Mouse (Mus musculus) heart, embryonic 10.5 days (tissue): ENCODE measurements around the gene Sez6. TPM values are rescaled to one million over a fixed set of nuclear protein-coding genes. Genes with fewer than 3 reads are reported as not detected.

Experiments used
- DNase-seq: peaks from one replicate; pipeline ENCODE4 v3.0.0-alpha.2; 2017; ENCODE audit warnings: low spot score
- H3K27ac ChIP-seq: fragments of 300-500 bp; sonication (generic); 2 replicates; pipeline ENCODE4 v1.5.1; 2016; ENCODE audit warnings: mild to moderate bottlenecking
- H3K27me3 ChIP-seq: fragments of 300-500 bp; sonication (generic); 2 replicates; pipeline ENCODE4 v1.6.1; 2016; ENCODE audit warnings: mild to moderate bottlenecking; ENCODE audit not compliant: poor library complexity, insufficient read depth, severe bottlenecking
- H3K36me3 ChIP-seq: fragments of 300-500 bp; sonication (generic); 2 replicates; pipeline ENCODE4 v1.6.1; 2016; ENCODE audit warnings: mild to moderate bottlenecking, moderate library complexity
- H3K4me1 ChIP-seq: fragments of 300-500 bp; sonication (generic); 2 replicates; pipeline ENCODE4 v1.6.1; 2016; ENCODE audit warnings: mild to moderate bottlenecking
- H3K4me3 ChIP-seq: fragments of 300-500 bp; sonication (generic); 2 replicates; pipeline ENCODE4 v1.5.1; 2016; ENCODE audit warnings: mild to moderate bottlenecking, moderate library complexity
- H3K9me3 ChIP-seq: fragments of 300-500 bp; sonication (generic); 2 replicates; pipeline ENCODE4 v1.6.1; 2016; ENCODE audit warnings: mild to moderate bottlenecking, moderate library complexity
- WGBS: fragments of 180-500 bp; shearing (Covaris S2); methylation state at CpG from one replicate; pipeline ENCODE4 v1.1.7; 2016; 5-methylcytosine and 5-hydroxymethylcytosine counted together
- polyA plus RNA-seq: library from polyadenylated mRNA; unstranded; fragments of >200 nt; fragmentation: Nextera tagmentation; extraction: Ambion mirVana; gene quantifications from 2 replicates; pipeline ENCODE4 v1.2.1, GENCODE M21; 2016

The Sez6 gene
- polyA plus RNA-seq, 1 experiment from 2014 or later: 0.30 TPM

DNA sequence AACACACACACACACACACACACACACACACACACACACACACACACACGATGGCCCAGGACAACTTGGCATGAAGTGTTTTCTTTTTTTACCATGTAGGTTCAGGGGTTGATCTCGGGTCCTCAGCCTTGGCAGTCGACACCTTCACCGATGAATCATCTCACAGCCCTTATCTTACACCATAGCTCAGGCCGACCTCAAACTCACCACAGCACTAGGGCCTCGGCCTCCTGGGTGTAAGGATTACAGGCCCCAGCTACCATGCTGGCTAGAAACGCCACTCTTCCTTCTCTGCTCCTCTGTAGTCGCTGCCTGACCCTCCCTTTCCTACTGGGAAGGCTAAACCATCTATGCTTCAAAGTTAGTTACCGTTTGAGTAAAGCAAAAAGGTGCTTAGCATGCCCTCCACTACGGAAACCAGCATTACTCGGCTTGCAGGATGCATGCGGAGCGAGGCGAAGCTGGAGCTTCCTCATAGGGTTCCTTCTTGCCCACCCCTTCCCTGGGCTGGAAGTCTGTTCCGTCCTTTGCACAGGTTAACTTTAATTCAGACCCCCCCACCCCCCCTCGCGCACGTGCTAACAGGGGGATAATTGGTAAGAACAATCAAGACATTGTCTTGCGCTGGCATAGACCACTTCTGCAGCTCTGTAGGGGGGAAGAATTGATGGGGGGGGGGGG, 34.0 kb downstream of the Sez6 start:
- H3K4me1 ChIP-seq: peaks cover 41% of the 10 kb centered on the region
- H3K4me3 ChIP-seq: no peak overlapping the region
- no peak for DNase-seq
- no peaks in the 10 kb centered on the region for H3K9me3 ChIP-seq
- H3K27me3 ChIP-seq: peaks cover 64% of the 10 kb centered on the region
- no peak overlapping the region for H3K27ac ChIP-seq
- WGBS: 16% methylated on average over 19 of the region's 19 CpGs
- no peaks in the 10 kb centered on the region for H3K36me3 ChIP-seq

DNA sequence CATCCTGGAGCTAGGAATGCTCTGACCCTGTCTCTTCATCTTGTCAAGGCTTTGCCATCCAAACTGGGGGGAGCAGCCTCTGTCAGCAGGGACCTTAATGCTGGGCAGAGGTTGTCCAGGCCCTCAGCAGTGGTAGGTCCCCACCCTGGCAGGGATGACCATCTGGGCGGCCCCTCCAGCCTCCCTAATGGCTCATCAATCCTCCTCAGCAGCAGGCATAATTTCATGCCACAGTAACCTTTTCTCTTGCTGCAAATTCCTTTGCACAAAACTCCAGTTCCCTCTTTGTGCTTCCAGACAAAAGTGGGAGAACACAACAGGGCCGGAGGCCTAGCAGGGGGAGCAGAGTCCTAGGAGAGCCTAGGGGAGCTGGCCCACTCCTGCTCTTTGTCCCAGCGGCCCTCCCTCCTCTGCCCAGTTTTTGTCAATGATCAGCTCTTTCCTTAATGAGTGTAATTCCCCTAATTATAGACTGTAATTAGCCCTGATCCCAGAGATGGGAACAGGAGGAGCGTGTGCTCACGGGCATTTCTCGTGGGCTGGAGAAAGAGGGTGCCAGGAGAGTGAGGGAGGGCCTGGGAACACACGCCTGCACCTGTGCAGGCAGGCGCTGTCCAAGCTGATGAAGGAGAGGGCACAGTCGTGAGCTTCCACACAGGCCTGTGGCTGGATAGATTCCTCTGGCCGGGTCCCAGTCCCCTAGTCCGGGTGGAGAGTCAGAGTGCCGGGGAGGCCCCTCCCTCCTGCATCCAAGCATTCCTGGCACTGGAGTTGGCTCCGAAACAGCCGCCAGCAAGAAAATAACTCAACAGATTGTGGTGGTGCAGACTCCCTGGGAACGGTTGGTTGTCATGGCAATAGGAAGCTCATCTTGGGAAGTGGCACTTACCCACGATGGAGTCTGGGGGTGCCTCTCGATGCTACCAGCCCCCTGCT, 34.8 kb downstream of the Sez6 start:
- Histone ChIP-seq H3K27ac (no peak overlapping the region), H3K4me3 (no peak overlapping the region), H3K4me1 (peaks cover 34% of the 10 kb centered on the region), H3K9me3 (no peaks in the 10 kb centered on the region), H3K27me3 (peaks cover 58% of the 10 kb centered on the region), H3K36me3 (no peaks in the 10 kb centered on the region)
- WGBS: 32% methylated on average over 17 of the region's 17 CpGs
- no peak for DNase-seq

DNA sequence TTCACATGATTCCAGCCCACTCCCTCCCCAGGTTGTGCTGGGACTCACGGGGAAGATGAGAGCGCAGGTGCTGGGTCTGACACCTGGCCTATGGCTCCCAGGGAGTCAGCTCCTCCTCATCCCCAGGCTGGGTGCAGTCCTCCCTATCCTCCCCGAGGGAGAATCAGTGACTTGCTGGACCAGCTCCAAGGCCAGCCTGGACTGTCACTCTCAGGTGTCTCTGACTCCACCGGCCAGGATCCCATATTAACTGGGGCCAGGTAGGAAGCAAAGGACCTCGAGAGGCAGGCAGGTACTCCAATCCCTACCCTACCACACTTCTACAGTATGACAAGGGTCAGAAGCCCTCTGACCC, 35.4 kb downstream of the Sez6 start:
- Histone ChIP-seq H3K4me1 (peaks cover 28% of the 10 kb centered on the region), H3K36me3 (no peaks in the 10 kb centered on the region), H3K9me3 (no peaks in the 10 kb centered on the region), H3K27me3 (peaks cover 52% of the 10 kb centered on the region), H3K4me3 (no peak overlapping the region), H3K27ac (no peak overlapping the region)
- DNase-seq: no peak
- WGBS: 53% methylated on average over 5 of the region's 5 CpGs

DNA sequence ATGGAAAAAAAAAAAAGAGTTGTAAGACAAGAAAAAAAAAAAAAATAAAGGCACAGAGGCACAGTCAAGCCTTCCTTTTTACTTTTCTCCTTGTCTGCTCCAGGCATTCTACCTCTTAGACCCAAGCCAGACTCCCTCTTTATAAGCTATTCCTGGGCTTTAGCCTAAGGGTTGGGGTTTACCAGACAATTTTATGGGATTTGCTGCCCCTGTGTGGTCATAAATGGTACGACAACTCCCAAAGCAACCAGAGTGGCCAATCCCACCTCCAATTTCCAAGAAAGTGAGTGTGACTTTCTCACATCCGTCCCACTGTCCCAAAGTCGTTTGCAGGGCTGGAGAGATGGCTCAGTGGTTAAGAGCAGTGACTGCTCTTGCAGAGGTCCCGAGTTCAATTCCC, 36.5 kb downstream of the Sez6 start:
- under 1% methylated on average over 4 of the region's 4 CpGs for WGBS
- Histone ChIP-seq H3K27me3 (peaks cover 43% of the 10 kb centered on the region), H3K27ac (no peak overlapping the region), H3K36me3 (no peaks in the 10 kb centered on the region), H3K4me3 (no peak overlapping the region), H3K4me1 (peaks cover 23% of the 10 kb centered on the region), H3K9me3 (no peaks in the 10 kb centered on the region)
- DNase-seq: no peak

DNA sequence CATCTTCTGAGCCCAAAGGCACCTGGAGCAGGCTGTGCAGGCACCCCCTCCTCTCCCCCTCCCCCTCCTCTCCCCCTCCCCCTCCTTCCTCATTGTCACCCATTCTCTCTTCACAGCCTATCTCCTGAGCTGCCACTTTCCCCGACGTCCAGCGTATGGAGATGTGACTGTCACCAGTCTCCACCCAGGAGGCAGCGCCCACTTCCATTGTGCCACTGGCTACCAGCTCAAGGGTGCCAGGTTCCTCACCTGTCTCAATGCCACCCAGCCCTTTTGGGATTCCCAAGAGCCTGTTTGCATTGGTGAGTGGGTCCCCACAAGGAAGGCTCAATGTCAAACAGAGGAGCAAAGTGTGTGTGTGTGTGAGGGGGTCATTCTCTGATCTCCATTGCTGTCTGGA, 38.2 kb downstream of the Sez6 start:
- WGBS: 50% methylated on average over 4 of the region's 4 CpGs
- H3K27me3 ChIP-seq: peaks cover 54% of the 10 kb centered on the region
- H3K36me3 ChIP-seq: no peaks in the 10 kb centered on the region
- H3K4me3 ChIP-seq: no peak overlapping the region
- H3K27ac ChIP-seq: no peak overlapping the region
- peaks cover 19% of the 10 kb centered on the region for H3K4me1 ChIP-seq
- no peaks in the 10 kb centered on the region for H3K9me3 ChIP-seq
- DNase-seq: no peak

DNA sequence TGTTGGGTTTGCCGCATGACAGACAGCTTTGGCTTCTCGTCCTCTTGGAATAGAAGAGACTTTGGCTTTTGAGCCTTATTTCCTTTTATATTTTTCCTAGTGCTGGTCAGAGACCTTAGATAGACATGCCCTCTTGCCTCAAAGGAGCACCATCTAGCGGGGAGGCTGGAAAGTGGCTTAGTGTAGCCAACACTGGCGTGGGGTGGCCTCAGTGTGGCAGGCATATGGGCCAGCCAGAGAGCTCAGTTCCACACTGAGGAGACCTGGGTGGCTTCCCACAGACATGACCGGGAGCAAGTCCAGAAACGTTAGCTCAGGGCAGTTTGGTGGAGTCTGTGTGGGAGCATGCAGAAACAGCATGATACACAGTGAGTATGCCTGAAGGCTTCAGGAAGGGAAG, 40.1 kb downstream of the Sez6 start:
- H3K4me1 ChIP-seq: peaks cover 9% of the 10 kb centered on the region
- no peaks in the 10 kb centered on the region for H3K9me3 ChIP-seq
- H3K36me3 ChIP-seq: no peaks in the 10 kb centered on the region
- peaks cover 60% of the 10 kb centered on the region for H3K27me3 ChIP-seq
- H3K4me3 ChIP-seq: no peak overlapping the region
- WGBS: 79% methylated on average over 6 of the region's 6 CpGs
- H3K27ac ChIP-seq: no peak overlapping the region
- DNase-seq: no peak

DNA sequence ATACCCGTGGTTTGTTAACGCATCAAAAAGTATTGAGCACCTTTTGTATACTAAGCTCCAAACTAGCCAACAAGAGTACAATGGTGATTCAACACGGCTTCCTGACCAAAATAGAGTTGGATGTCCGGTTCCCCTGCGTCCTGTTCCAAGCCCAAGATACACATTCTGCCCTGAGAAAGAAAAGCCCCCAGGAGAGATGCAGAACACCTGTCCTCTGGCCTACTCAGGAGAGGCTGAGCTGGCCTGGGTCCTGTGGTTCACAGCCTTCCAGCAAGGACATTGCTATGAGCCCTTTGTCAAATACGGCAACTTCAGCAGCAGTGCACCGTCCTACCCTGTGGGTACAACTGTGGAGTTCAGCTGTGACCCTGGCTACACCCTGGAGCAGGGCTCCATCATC, 42.9 kb downstream of the Sez6 start:
- no peak overlapping the region for H3K4me3 ChIP-seq
- no peak for DNase-seq
- peaks cover 5% of the 10 kb centered on the region; the same call in 1 of the 2 replicates for H3K4me1 ChIP-seq
- H3K9me3 ChIP-seq: no peaks in the 10 kb centered on the region
- no peak overlapping the region for H3K27ac ChIP-seq
- H3K36me3 ChIP-seq: no peaks in the 10 kb centered on the region
- 81% methylated on average over 7 of the region's 7 CpGs for WGBS
- peaks cover 72% of the 10 kb centered on the region for H3K27me3 ChIP-seq

DNA sequence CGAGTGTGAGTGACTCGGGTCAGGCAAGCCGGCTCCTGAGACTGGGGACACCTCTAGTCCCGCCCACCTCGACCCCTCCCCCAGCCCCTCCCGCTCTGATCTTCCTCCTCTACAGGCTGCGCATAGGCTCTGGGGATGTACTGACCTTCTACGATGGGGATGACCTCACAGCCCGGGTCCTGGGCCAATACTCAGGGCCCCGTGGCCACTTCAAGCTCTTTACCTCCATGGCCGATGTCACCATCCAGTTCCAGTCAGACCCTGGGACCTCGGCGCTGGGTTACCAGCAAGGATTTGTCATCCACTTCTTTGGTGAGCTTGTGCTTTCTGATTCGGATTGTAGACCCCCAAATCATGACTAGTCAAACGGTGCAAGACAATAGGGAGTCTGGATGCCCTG, 43.7 kb downstream of the Sez6 start:
- Histone ChIP-seq H3K4me3 (no peak overlapping the region), H3K27ac (no peak overlapping the region), H3K9me3 (no peaks in the 10 kb centered on the region), H3K27me3 (peaks cover 72% of the 10 kb centered on the region), H3K4me1 (peaks cover 5% of the 10 kb centered on the region; the same call in 1 of the 2 replicates), H3K36me3 (no peaks in the 10 kb centered on the region)
- DNase-seq: no peak
- WGBS: 34% methylated on average over 15 of the region's 15 CpGs

DNA sequence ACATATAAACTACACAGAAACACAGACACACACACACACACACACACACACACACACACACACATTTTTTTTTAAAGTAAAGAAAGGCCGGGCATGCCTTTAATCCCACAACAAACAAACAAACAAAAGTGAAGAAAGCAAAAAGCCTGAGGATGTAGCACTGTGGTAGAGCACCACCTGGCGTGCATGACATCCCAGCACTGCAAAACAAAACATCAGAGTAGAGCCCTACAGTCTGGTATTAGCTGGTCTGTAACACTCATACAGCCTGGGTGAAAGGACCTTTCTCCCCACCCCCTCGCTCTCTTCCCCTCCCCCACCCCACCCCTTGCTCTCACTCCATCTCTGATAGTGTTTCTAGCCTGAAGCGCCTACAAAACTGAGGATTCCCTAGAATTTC, 45.3 kb downstream of the Sez6 start:
- 25% methylated on average over 4 of the region's 4 CpGs for WGBS
- no peak overlapping the region for H3K27ac ChIP-seq
- peaks cover 68% of the 10 kb centered on the region for H3K27me3 ChIP-seq

DNA sequence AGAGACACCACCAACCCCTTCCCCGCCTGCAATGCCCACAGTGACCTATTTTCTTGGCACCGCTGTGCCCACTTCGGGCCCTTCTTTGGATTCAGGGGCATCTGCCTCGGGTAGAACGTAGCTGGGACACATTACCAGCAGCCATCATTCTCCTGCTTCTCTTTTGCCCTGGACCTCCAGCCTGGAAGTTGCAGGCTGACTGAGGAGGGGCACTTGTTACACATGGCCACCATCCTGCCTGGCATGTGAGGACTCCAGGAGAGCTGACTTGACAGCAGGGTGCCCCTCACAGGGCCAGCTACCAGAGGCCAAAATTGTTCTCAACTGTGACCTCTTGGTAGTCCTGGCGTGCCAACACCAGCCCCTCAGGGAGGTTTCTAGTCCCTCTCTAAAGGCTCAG, 47.6 kb downstream of the Sez6 start:
- no peak overlapping the region for H3K27ac ChIP-seq
- no peak for DNase-seq

More for the DNA sequence above, 45.3 kb downstream of the Sez6 start:
- H3K9me3 ChIP-seq: no peaks in the 10 kb centered on the region
- peaks cover 5% of the 10 kb centered on the region for H3K4me1 ChIP-seq
- DNase-seq: no peak
- no peaks in the 10 kb centered on the region for H3K36me3 ChIP-seq
- H3K4me3 ChIP-seq: no peak overlapping the region

DNA sequence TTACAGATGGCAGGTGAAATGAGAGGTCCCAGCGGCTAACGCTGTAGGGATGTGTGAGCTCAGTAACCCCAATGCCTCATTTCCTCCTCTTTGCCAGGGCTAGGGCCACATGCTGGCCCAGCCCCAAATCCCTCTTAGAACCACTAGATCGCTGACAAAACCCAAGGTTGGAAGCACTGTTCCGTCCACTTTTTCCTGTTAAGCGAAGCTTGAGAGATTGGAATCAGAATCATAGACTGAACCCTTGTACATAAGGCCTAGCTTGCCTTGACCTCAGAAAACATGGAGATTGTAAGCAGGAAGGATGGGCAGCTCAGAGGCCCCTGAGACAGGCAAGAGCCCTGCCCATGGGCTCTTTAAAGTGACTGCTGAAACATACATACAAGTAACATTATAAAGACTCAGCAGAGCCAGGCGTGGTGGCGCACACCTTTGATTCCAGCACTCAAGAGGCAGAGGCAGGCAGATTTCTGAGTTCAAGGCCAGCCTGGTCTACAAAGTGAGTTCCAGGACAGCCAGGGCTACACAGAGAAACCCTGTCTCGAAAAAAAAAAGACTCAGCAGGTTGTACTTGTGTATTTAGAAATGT, 48.7 kb downstream of the Sez6 start:
- H3K36me3 ChIP-seq: peaks cover 7% of the 10 kb centered on the region; the same call in 1 of the 2 replicates
- no peak overlapping the region for H3K27ac ChIP-seq
- peaks cover 46% of the 10 kb centered on the region for H3K27me3 ChIP-seq
- 75% methylated on average over 8 of the region's 8 CpGs for WGBS
- H3K9me3 ChIP-seq: no peaks in the 10 kb centered on the region
- DNase-seq: no peak
- H3K4me3 ChIP-seq: no peak overlapping the region
- H3K4me1 ChIP-seq: peaks cover 3% of the 10 kb centered on the region

More for the DNA sequence above, 47.6 kb downstream of the Sez6 start:
- 79% methylated on average over 6 of the region's 6 CpGs for WGBS
- Histone ChIP-seq H3K27me3 (peaks cover 58% of the 10 kb centered on the region), H3K4me1 (peaks cover 5% of the 10 kb centered on the region), H3K36me3 (no peaks in the 10 kb centered on the region), H3K9me3 (no peaks in the 10 kb centered on the region), H3K4me3 (no peak overlapping the region)

DNA sequence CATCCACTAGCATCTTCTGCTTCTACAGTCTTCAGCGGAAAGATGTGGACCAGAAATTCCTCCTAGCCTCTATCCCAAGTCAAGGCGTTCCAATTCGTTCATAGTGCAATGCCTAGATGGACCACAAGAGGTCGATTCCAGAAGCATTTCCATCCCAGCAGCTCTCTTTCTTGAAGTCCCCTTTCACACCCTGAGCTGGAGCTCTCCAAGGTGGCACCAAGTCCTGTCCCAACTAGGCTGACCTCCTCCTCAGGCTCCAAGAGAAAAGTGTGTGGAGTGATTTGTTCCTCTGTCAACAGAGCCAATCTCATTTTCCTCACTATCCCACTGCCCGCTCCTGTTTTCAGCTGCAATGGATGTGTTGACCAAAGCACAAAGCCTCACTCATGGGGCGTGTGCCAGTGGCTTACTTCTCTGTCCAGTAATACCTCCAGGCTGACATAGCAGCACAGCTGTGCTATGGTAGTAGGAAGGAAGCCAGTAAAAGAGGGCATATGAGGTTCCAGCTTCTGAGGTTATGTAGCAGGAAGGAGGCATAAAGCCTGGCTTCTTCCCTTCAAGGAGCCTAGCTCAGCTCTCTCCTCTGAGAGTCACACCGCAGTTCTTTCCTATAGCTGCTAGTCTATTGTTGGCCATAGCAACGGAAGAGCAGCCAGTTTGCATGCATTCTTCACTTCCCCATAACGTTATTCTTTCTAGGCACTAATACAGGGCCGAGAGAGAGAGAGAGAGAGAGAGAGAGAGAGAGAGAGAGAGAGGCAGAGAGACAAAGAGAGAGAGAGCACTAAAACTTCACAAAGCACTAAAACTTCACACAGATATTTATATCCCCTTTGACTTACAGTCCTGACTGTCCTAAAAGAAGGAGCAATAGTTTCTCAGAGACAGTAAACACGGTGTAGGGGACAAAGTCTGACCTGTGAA, 49.9 kb downstream of the Sez6 start:
- WGBS: 32% methylated on average over 11 of the region's 11 CpGs
- H3K4me3 ChIP-seq: no peak overlapping the region; the same call in 1 of the 2 replicates

More for the DNA sequence above, 49.9 kb downstream of the Sez6 start:
- H3K36me3 ChIP-seq: peaks cover 10% of the 10 kb centered on the region; the same call in 1 of the 2 replicates
- peaks cover 34% of the 10 kb centered on the region for H3K27me3 ChIP-seq
- H3K27ac ChIP-seq: no peak overlapping the region
- H3K4me1 ChIP-seq: peaks cover 15% of the 10 kb centered on the region
- DNase-seq: no peak
- no peaks in the 10 kb centered on the region for H3K9me3 ChIP-seq
